Mouse (Mus musculus): ENCODE results near the gene Fam53b.

DNA sequence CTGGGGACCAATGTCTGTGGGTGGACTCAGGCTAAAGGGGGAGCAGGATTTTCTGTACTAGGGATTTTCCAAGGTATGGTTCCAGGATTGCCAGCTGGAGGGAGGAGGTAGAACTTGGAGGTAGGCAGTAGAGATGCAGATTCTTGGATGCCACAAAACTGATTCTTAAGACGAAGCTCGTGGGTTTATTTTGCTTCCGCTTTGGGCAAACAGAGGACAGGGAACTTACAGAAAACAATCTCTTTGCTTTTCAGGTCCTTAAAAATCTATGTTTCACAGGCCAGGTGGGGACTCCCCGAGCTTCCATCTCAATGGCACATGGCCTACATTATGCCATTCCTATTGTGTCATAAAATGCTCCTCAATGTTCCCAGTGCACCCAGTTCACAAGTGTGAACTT is 49.4 kb downstream of the Fam53b start:
- TF ChIP-seq MYOG (IDR thresholded peaks at IDR 0.05; ENCODE audit: control insufficient read depth in 1 of 3, insufficient read depth in 1 of 3, insufficient read length in 2 of 3, low read depth in 2 of 3) (no peak), POLR2A (IDR thresholded peaks at IDR 0.05; ENCODE audit: insufficient read length, low read depth) (no peak), TCF12 (IDR thresholded peaks at IDR 0.05; ENCODE audit: insufficient read depth, poor library complexity, severe bottlenecking) (no peak), USF1 (IDR thresholded peaks at IDR 0.05; ENCODE audit: low read depth) (no peak), SRF (IDR thresholded peaks at IDR 0.05; ENCODE audit: control insufficient read depth, insufficient read length, low read depth) (no peak), CEBPB (IDR thresholded peaks at IDR 0.05; ENCODE audit: insufficient read depth, poor library complexity, severe bottlenecking) (no peak), E2F4 (IDR thresholded peaks at IDR 0.05; ENCODE audit: insufficient read depth) (no peak), MAX (IDR thresholded peaks at IDR 0.05; ENCODE audit: low read depth) (no peak), TCF3 (IDR thresholded peaks at IDR 0.05; ENCODE audit: insufficient read length, low read depth) (no peak), POLR2AphosphoS2 (IDR thresholded peaks at IDR 0.05; ENCODE audit: insufficient read length, low read depth) (no peak), REST (IDR thresholded peaks at IDR 0.05; ENCODE audit: insufficient read depth, insufficient read length) (no peak), MYOD1 (IDR thresholded peaks at IDR 0.05; ENCODE audit: control insufficient read depth in 1 of 3, insufficient read length in 2 of 3, low read depth in 2 of 3) (no peak)
